Mouse (Mus musculus) megakaryocyte, embryonic 14.5 days (primary cell): ENCODE measurements around the gene Git2.

Source experiments
- FLI1 ChIP-seq: IDR thresholded peaks from 2 replicates; pipeline ENCODE4 v1.6.1; 2012; ENCODE audit warnings: low read length, inconsistent platforms, mixed read lengths
- GATA1 ChIP-seq: IDR thresholded peaks from 3 replicates; pipeline ENCODE4 v1.6.1; 2012; ENCODE audit warnings: mixed read lengths, low read length, inconsistent platforms, borderline replicate concordance

DNA sequence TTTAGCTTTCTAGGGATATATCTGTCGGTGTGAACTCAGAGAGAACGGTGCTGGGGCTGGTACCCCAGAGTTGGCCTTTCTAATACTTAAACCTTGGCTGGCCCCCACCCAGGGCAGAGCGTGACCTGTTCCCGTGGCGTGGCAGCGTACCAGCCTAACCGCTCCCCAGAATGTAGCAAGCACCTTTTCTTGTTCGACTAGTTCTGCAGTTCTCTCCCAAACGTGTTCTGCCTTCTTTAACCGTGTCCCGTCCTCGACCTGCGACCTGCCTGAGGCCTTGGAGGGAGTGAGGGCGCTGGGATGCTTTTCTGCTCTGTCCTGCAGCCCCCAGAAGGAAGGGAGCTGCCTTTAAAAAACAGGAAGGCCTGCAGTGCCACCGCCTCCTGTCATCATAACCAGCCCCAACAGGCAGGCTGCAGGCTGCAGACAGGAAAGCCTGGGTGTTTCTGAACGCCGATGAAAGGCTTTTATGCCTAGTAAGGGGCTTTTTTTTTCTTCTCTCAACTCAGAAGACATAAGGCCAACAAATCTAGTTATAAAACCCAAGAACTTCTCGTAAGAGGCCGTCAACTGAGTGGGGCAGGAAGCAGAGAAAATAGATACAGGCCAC lies 94.5 kb downstream of the Git2 start:
- TF ChIP-seq FLI1 (no peak), GATA1 (no peak)
